Mouse (Mus musculus): ENCODE data around the gene Clasrp.

GRCm38 (mm10) chr7:19534676-19535075 lies 69.6 kb downstream of the Clasrp start:
- TF ChIP-seq CTCF (IDR thresholded peaks at IDR 0.05; ENCODE audit: low read depth, low read length): no peak
- TF ChIP-seq TAL1 (conservative IDR thresholded peaks at IDR 0.05; ENCODE audit: low read depth, low read length): no peak

Data from G1E (cell line).